Mouse (Mus musculus): ENCODE data around the gene Stau1.

GRCm38 (mm10) chr2:166905711-166906522 lies 90.2 kb downstream of the Stau1 start, which contains the start of gene Cse1l:
- TF ChIP-seq GATA1 (IDR thresholded peaks at IDR 0.05; ENCODE audit: low read length) (no peak), TAL1 (IDR thresholded peaks at IDR 0.05; ENCODE audit: low read length) (no peak)

Measured in erythroblast, embryonic 14.5 days (primary cell).